Mouse (Mus musculus) mouse embryonic stem cell (cell line): Measurements from ENCODE around the gene Ddx42.

ENCODE experiments used
- in situ Hi-C, 2 experiments: fragments of 300-500 bp; cut with MboI; formaldehyde crosslinking; loops; 1 replicate in 1 of 2; 3 replicates in 1 of 2; pipeline ENCODE4 v1.14.3; 2019 to 2020; ENCODE audit warnings: low sequenced_read_pairs in 2 of 2, low pct_unique_long_range_greater_than_20kb in 1 of 2, mixed read lengths in 1 of 2; ENCODE audit not compliant: unreplicated experiment in 1 of 2

The Ddx42 gene

DNA sequence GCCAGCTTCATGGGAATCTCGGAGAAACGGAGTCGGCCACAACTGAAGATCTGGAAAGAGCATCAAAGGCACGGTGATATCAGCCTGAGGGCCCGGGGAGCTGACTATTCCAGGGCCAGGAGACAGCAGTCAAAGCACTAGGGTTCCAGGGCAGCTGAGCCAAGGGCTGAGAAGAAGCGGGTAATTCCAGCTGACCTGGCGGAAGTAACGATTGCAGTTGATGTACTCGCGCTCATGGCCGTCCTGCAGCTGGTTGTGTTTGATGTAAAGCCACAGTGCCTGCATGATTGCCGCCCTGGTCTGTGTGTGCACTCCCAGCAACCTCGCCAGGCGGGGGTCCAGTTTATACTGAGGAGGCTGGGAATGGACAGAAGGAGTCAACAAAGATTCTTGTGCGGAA is 48.3 kb downstream of the Ddx42 start:
- in situ Hi-C loops: no loop called here

DNA sequence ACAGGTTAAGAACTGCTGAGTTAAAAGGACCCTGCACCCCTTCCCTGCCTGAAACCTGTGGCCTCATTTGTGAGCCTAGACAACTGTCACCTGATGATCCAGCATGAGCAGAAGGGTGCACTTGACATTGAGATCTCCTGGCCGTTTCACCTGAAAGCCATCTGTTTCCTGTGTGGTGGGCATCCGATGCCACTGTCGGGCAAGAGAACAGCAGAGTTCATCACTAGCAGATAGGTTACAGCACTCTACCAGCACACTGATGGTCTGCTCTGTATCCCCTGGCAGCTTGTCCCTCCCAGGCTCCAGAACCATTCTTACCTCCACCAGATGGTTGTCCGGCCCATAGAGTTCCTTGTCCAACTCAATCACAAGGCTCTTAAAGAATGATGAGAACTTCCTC is 48.8 kb downstream of the Ddx42 start:
- in situ Hi-C loops: no loop called here

DNA sequence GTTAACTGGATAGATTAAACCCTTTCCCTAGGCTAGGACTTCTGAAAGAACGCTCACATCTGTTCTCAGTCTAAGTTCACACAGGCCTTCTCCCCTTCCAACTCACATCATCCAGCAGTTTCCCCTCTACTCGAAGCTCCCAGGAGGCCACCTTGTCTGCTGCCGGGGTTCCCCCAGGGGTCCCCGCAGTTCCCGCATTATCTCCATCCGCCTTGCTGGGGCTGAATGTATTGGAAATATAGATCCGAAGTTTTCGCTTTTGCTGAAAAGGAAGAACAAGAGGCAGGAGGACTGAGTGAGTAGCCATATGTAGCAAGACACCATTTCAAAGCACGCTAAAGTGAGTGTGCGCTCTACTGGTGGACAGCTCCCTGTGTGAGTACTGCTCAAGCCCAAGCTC is 49.7 kb downstream of the Ddx42 start:
- in situ Hi-C loops: no loop called here

DNA sequence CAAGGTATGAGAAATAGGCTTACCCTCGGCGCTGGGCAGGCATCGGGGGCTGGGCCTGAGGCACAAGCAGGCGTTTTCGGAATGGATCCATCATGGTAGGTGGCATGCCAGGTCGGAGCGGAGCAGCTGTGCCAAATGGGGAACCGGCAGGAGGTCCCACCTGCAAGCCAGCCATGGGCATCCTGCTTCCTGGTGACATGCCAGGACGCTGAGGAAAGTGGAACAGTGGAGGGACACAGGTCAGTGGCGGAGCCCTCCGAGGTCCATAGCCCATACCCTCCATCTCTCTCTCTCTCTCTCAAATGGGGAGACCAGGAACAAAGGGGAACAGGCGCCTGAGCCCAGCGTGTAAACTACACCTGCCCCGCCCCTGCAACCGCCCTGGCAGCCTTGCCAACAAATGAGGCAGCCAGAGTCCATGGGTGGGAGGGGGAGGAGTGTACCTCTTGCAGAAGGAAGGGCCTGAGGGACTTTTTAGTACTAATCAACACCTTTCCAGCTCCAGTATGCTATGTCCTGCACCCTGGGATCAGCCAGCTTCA is 50.7 kb downstream of the Ddx42 start:
- in situ Hi-C loops: no loop called here

DNA sequence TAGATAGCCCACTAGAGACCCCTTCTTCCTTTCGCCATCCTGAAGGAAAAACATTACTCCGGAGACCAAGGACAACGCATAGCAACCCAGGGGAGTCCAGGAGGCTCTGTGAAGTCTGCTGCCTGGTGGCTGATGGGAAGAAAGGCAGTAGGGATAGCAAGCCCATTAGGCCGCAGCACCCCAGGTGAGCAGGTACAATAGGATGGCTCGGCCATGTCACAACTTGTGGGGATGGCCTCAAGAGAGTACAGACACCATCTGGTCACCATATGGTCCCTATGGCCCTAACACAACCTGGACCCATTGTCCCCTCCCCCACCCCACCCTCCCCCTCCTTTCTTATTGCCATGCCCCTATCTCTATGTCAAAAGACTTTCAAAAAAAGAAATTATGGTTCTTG is 51.1 kb downstream of the Ddx42 start:
- in situ Hi-C loops: no loop called here

DNA sequence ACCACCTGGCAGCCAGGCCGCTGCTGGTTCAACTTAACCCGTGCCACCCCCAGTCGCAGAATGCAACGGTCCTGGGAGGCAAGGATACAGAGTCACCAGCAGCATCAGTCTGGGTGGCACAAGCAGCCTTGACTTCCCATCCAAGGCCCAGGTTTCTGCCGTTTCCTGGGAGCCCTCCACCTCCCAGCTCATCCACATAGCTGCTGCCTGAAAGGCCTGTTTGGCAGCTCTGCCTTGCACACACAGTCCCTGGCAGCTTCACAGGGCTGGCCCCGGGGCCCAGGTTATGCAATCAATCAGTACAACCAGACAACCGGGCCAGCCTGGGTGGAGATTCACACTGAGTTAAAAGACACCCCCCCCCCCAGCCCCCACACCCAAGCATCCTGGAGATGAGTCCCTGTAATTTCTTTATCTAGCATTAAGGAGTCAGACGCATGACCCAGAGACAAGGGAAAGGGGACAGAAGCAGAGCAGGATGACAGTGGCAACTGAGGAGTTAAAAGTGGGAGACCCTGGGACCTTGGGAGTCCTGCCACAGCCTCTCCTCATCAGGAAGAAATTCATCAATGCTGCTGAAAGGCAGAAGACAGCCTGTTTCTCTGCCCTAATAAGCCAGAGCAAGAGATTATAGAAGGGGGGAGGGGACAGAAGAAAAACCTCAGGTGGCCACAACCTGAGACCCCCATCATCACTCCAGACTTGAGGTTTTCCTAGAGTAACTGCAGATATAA is 51.8 kb downstream of the Ddx42 start:
- in situ Hi-C loops: no loop called here

DNA sequence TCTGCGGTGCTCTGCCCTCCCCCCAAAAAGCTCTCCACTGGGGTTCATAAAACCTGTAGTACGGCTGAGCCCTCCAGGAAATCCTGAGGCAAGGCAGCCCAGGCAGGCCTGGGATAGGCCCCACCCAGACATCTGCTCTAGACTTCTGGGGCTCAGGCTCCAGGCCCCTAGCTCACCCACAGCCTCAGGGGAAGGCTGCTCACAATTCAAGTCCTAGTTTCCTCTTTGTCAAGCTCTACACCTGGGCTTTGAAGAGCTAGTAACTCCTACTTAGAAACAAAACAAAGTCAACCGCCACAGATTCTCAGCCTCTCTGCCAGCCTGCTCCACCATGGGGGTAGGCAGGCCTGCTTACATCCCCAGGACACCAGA is 52.3 kb downstream of the Ddx42 start:
- in situ Hi-C loops: no loop called here

DNA sequence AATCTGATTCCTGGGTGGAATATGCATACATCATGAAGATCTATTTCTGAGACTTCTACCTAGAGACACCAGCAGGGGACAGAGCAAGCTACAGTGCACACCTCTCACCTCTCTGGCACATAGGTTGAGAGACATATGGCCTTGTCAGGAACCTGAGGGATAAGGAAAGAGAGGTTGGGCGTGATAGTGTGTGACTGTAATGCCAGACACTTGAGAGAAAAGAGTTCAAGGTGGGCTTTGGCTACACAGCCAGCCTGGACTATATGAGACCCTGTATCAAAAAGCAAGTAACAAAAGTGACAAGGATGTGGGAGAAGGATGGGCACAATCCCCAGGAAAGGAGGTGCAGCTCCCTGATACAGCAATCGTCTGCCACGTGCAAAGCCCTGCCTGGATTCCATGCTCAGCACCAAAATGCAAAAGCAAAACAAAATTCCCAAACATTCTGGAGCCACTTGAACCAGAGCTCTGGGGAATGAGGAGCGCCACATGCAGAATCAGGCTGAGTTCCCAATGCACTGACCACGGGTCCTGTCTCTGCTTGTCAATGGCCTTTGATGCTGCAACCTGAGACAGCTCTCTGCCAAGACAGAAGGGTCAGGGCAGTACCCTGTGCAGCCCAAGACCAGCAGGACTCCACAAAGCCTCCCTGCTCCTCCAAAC is 54.5 kb downstream of the Ddx42 start:
- in situ Hi-C loops: no loop called here

DNA sequence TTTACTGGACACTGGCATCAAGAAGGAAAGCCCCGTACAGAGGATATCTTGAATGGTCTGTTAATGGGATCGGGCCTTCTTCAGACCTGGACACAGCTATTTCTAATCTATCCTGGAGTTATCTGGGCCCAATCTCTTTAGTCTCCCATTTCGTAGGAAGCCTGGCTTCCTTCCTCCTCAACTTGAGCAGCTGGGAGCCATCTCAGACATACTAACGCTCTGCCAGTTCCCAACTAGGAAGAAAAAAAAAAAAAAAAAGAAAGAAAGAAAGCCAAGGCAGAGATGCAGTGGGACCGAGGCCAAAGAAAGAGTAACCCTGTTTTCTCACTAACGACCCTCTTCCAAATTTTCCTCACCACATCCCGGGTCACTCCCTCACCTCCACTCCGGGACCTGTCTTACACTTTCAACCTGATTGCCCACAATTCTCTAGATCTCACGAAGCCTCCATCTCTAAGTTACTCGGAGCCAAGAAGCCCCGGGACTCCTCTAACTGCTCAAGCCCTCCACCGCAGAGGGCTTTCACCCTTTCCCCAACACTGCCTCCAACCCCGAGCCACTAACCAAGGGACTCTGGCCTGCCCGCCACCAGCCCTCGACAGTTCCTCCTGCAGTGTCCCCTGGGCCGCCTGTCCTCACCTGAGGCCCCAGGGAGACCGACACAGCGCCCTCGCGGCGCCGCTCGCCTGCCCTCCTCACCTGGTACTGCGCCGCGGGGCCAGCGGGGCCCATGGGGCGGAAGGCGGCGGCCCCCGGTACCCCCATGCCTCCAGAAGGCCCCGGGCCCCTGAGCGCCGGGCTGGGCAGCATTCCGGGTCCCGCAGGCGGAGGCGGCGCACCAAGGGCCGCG is 55.3 kb downstream of the Ddx42 start:
- in situ Hi-C loops: no loop called here

DNA sequence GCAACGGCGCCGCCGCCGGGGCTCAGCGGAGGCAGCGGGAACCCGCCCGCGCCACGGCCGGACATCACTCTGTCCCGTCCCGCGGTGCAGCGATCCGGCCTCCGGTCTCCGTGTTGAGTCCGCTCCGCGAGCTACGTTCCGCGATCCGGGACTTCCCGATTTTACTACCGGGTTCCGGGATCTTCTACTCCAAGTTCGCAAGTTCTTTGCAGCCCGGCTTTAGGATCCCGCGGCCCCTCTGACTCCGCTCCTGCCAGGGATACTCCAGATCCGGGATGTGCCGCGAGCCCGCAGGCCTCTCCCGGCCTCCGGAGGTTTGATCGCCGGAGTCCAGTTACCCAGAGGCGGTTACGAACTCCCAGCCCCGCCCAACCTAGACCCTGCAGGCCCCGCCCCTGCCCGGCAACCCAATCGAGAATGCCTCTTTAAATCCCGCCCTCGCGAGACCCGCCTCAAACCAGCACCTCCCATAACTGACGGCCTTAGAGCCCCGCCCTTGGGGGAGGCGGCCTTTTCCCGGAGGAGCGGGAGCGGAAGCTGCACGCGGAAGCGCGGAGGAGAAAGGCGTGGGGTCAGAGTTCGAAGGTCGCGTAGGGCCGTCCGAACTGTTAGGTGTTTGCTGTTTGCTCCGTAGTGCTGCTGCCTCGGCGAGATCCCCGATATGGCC is 56.1 kb downstream of the Ddx42 start, which contains the start of gene Smarcd2:
TSS of gene Smarcd2 (minus strand) at position 329 of the 667 bp plus-strand sequence.
- in situ Hi-C loops: no loop called here

DNA sequence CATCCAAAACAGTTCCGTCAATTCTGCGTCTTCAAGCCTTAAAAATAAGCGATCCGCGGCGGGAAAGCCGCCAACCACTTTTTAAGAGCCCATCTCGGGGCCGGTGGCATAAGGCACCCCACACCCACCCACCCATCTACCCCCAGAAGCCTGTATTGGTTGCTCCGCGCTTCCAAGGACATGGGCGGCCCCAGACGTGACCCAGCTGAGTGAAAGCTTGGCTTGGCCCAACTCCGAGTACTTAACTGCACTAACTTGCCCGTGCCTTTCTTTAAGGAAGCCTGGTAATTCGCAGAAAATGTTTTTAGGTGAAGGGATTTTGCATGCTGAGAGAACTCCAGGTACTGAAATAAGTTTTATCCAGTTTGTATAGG is 56.6 kb downstream of the Ddx42 start:
- in situ Hi-C loops: no loop called here

DNA sequence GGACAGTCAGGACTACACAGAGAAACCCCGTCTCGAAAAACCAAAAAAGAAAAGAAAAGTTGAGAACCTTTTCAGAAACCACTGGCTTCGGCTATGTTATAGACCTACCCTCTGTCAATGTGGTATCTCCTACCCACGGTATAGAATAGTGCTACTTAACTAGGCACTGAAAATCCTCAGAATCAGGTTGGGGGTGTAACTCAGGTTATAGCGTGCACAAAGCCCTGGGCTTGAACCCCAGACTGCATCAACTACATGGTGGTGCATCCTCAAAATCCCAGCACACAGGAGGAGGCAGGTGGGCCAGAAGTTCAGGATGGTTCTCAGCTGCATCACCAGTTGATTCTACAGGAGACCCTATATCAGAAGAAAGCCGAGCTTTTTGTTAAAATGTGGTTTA is 57.1 kb downstream of the Ddx42 start:
- in situ Hi-C loops: no loop called here

DNA sequence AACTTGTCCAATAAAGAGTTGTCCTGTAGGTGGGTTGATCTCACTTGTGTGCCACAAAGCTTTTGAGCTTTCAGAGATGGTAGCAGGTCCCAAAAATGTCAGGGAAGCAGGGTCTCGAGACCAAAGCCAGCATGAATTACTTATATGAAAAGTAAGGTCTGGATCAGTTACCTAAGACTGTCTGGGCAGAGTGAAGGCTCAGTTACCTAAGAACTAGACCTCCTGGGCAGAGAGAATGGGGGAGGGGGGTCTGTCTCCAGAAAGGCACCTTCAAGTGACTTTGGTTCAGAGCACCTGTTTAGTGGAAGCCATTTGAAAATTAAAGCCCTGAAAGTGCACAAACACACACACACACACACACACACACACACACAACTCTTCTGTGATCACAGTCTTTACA is 57.6 kb downstream of the Ddx42 start:
- in situ Hi-C loops: no loop called here

DNA sequence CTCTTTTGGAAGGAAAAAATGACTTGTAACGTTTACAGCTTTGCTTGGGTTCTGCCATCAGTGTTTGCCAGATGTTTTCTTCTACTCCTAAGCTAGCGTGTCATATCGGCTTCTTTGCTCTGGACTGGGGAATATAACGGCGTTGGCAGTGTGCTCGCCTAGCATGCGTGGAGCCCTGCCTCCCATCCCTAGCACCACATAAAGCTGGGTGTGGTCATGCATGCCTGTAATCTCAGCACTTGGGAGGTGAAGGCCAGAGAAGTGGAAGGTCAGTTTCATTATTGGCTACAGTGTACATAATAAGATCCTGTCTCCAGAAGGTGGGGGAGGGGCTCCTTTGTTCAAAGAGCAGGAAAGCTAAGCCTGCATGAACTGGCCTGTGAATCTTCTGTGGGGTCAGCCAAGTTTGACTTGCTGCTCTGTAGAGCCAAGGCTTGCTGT is 58.3 kb downstream of the Ddx42 start:
- in situ Hi-C loops: no loop called here

DNA sequence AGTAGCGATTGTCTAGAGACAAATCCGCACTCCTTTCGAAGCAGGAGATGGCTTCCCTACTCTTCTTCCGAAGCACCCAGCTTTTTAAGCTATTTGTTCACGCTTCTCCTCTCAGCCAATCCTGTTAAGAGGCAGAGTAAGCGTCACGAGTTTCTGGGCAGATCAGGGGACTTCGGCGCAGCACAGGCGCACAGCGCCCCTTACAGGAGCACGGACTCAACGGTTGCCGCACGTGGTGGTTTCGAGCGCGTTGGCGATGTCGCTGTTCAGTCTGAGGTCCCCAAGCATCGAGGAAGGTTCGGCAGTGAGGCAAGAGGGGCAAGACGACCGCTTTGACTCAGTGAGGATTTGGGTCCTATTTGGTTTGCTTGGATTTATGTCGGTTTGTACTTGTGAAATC is 59.7 kb downstream of the Ddx42 start, which contains the start of gene Tcam1:
TSS of gene Tcam1 (plus strand) at position 219 of the 400 bp plus-strand sequence.
- in situ Hi-C loops: no loop called here

DNA sequence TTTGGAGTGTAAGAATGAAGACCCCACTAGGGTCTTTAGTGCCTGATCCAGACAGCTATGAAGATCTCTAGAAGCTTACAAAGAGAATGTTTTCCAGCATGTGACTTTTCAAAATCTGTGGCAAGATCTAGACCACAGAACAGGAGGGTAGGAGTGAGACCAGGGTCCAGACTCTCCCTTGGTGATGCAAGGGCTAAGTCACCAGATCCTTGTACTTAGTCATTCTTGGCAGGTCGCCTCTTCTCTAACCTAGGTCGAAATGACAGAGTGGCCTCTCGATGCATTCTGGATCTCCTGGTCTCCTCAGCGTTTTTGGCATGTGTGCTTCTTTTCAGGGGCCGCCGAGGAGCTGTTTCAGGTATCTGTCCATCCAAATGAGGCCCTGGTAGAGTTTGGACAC is 65.7 kb downstream of the Ddx42 start:
- in situ Hi-C loops: no loop called here

DNA sequence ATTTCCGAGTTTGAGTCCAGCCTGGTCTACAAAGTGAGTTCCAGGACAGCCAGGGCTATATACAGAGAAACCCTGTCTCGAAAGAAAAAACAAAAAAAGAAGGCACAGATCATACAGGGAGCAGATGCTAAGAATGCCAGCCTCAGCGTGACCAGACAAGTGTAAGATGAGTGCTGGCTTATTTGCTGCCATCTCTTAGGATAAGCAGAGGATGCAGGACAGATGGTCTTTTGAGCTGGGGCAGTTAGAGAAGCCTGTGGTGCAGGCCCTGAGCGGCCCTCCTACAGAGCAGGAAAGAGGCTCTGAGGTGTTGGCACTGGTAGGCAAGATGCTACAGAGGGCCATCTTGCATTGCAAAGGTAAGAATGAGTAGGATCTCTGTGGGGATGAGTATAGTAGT is 66.6 kb downstream of the Ddx42 start:
- in situ Hi-C loops: no loop called here

DNA sequence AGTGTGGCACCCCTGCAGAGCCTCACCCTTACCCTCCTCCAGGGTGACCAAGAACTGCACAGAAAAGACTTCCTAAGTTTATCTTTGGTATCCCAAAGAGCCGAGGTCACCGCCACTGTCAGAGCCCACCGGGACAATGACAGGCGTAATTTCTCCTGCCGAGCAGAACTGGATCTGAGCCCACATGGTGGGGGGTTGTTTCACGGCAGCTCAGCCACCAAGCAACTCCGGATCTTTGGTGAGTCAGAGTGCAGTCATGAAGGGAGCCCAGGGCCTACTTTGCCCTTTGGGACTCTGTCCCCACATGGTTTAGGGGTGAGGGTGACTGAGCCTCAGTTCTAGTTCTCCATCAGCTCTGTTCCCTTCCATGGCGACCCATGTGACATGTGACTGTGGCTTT is 67.4 kb downstream of the Ddx42 start:
- in situ Hi-C loops: no loop called here

DNA sequence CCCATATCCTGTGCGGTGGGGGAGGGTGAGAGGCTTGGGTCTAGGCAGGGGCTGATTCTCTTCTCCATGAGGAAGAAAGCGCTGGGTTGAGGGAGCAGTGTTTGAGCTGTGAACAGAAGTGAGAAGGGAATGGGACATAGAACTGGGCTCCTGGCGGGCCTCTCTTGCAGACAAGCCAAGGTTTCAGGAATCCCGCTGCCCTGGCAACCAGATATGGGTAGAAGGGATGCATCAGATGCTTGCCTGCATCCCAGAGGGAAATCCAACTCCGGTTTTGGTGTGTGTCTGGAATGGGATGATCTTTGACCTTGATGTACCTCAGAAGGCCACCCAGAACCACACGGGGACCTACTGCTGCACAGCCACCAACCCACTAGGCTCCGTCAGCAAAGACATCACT is 69.5 kb downstream of the Ddx42 start:
- in situ Hi-C loops: no loop called here
